ENCODE assay signal across 22 mouse cellular contexts in genomic region chr1:164428644-164429043, GRCm38 (mm10). TPM values are rescaled to one million over a fixed set of nuclear protein-coding genes. Genes with fewer than 3 reads are reported as not detected.
DNase-seq lines count a peak whose midpoint lies in the region; ATAC-seq and TF ChIP-seq lines count a peak whose summit lies in the region.
"Had no signal": no experiment of that assay in that cellular context is flagged by ENCODE, and none has a peak within 500 bp of the region (broad histone marks: within the 10 kb centered on the region; RNA-seq: fewer than 3 reads in every experiment).

No protein-coding gene starts in this region.

- H3K79me2 ChIP-seq in heart, adult 2 months (replicated peaks; ENCODE audit: control insufficient read depth, insufficient read depth, low read length) = no peaks in the 10 kb centered on the region

- no peaks in the 10 kb centered on the region for H3K4me1 ChIP-seq in embryonic facial prominence, embryonic 14.5 days (ENCODE audit: control insufficient read depth, insufficient read depth, low read length)
- no peaks in the 10 kb centered on the region for H3K4me1 ChIP-seq in embryonic facial prominence, embryonic 10.5 days
- peaks cover 22% of the 10 kb centered on the region for H3K4me1 ChIP-seq in heart, embryonic 12.5 days (replicated peaks)
- peaks cover 6% of the 10 kb centered on the region; the same call in 1 of the 2 replicates for H3K4me1 ChIP-seq in heart, postnatal 0 days (ENCODE audit: control insufficient read depth, insufficient read depth)
- H3K4me1 ChIP-seq in heart, adult 2 months (ENCODE audit: control insufficient read depth, insufficient read depth, low read length) = no peaks in the 10 kb centered on the region
- H3K4me1 ChIP-seq: embryonic facial prominence, embryonic 13.5 days; forebrain, embryonic 13.5 days; intestine, embryonic 15.5 days had no signal

- H3K9ac ChIP-seq in embryonic facial prominence, embryonic 14.5 days (ENCODE audit: low read depth, low read length) = no peak overlapping the region
- no peak overlapping the region for H3K9ac ChIP-seq in heart, embryonic 12.5 days
- H3K9ac ChIP-seq in heart, postnatal 0 days (replicated peaks; ENCODE audit: low read depth, low read length) = no peak overlapping the region
- no peak overlapping the region for H3K9ac ChIP-seq in heart, adult 2 months (ENCODE audit: low read depth, low read length)
- H3K9ac ChIP-seq: embryonic facial prominence, embryonic 13.5 days; forebrain, embryonic 13.5 days; forebrain, postnatal 0 days; hindbrain, embryonic 14.5 days; intestine, embryonic 15.5 days had no signal

- no peak overlapping the region; the same call in 1 of the 2 replicates for H3K27ac ChIP-seq in embryonic facial prominence, embryonic 14.5 days (replicated peaks; ENCODE audit: low read depth, low read length)
- no peak overlapping the region for H3K27ac ChIP-seq in embryonic facial prominence, embryonic 10.5 days (replicated peaks)
- peak overlapping the region; percentile 53 for H3K27ac ChIP-seq in heart, embryonic 12.5 days (ENCODE audit: poor library complexity, severe bottlenecking)
- no peak overlapping the region for H3K27ac ChIP-seq in heart, postnatal 0 days (ENCODE audit: low read depth)
- H3K27ac ChIP-seq in heart, adult 2 months = no peak overlapping the region
- H3K27ac ChIP-seq: embryonic facial prominence, embryonic 13.5 days; forebrain, embryonic 13.5 days; hindbrain, embryonic 10.5 days; hindbrain, embryonic 14.5 days; intestine, embryonic 15.5 days had no signal

- H3K9me3 ChIP-seq in embryonic facial prominence, embryonic 14.5 days (ENCODE audit: control insufficient read depth, low read length) = no peaks in the 10 kb centered on the region
- H3K9me3 ChIP-seq in embryonic facial prominence, embryonic 10.5 days = no peaks in the 10 kb centered on the region
- no peaks in the 10 kb centered on the region for H3K9me3 ChIP-seq in heart, embryonic 12.5 days (replicated peaks)
- no peaks in the 10 kb centered on the region for H3K9me3 ChIP-seq in heart, postnatal 0 days (replicated peaks; ENCODE audit: control insufficient read depth, low read length)
- H3K9me3 ChIP-seq: embryonic facial prominence, embryonic 13.5 days; forebrain, embryonic 13.5 days; G1E; hindbrain, embryonic 10.5 days; intestine, embryonic 15.5 days had no signal

- TF ChIP-seq CTCF in heart, postnatal 0 days (IDR thresholded peaks at IDR 0.05; ENCODE audit: low read depth) = no peak
- no peak for TF ChIP-seq CTCF in heart, adult 2 months (IDR thresholded peaks at IDR 0.05)

- no peak for TF ChIP-seq POLR2A in heart, adult 2 months (IDR thresholded peaks at IDR 0.05; ENCODE audit: insufficient read depth, low read depth, low read length)

- intact Hi-C loops in heart, postnatal 25 days (cut with DNase I) = no loop called here
- intact Hi-C loops in heart, adult 2 months (cut with DNase I) = no loop called here

- peak; percentile 33 for DNase-seq in embryonic facial prominence, embryonic 14.5 days (ENCODE audit: low spot score)
- no peak for DNase-seq in embryonic facial prominence, embryonic 10.5 days (ENCODE audit: low spot score)
- no peak for DNase-seq in heart, postnatal 25 days (ENCODE audit: low spot score)
- DNase-seq in heart, postnatal 0 days (ENCODE audit: low spot score) = no peak
- no peak for DNase-seq in heart, adult 2 months
- peak; percentile 37 for DNase-seq in brain, adult 2 months (ENCODE audit: low read depth, low spot score)
- DNase-seq: adrenal gland, postnatal 10 days; B cell, adult 2 months; cerebellum, adult 11-12 months; cerebellum, adult 9-10 months; cerebellum, postnatal 25 days; forebrain, postnatal 0 days; gastrocnemius, postnatal 36 days; kidney, adult 18-20 months had no signal

- no peak overlapping the region for H3K4me3 ChIP-seq in embryonic facial prominence, embryonic 14.5 days (ENCODE audit: low read depth, low read length)
- H3K4me3 ChIP-seq in embryonic facial prominence, embryonic 10.5 days = no peak overlapping the region
- no peak overlapping the region for H3K4me3 ChIP-seq in heart, embryonic 12.5 days
- H3K4me3 ChIP-seq in heart, postnatal 0 days (ENCODE audit: low read depth, low read length) = no peak overlapping the region
- no peak overlapping the region for H3K4me3 ChIP-seq in heart, adult 2 months
- H3K4me3 ChIP-seq: embryonic facial prominence, embryonic 13.5 days; forebrain, embryonic 13.5 days; hindbrain, embryonic 10.5 days; intestine, embryonic 15.5 days had no signal

- H3K36me3 ChIP-seq in embryonic facial prominence, embryonic 14.5 days (ENCODE audit: control insufficient read depth, insufficient read depth, low read length) = no peaks in the 10 kb centered on the region
- H3K36me3 ChIP-seq in embryonic facial prominence, embryonic 10.5 days (replicated peaks) = no peaks in the 10 kb centered on the region
- H3K36me3 ChIP-seq in heart, embryonic 12.5 days = no peaks in the 10 kb centered on the region
- no peaks in the 10 kb centered on the region for H3K36me3 ChIP-seq in heart, postnatal 0 days (replicated peaks; ENCODE audit: control insufficient read depth, insufficient read depth, low read length)
- H3K36me3 ChIP-seq in heart, adult 2 months (ENCODE audit: control insufficient read depth, insufficient read depth, low read length) = no peaks in the 10 kb centered on the region
- H3K36me3 ChIP-seq: embryonic facial prominence, embryonic 13.5 days; intestine, embryonic 15.5 days had no signal

- no peak for TF ChIP-seq EP300 in heart, postnatal 0 days (IDR thresholded peaks at IDR 0.05; ENCODE audit: low read depth)
- no peak for TF ChIP-seq EP300 in heart, adult 2 months (IDR thresholded peaks at IDR 0.05; ENCODE audit: insufficient read depth, low read depth, low read length)

- ATAC-seq in embryonic facial prominence, embryonic 14.5 days (ENCODE audit: low read depth) = peak; percentile 57; the same call in 1 of the 2 replicates
- ATAC-seq in heart, embryonic 12.5 days (ENCODE audit: insufficient number of reproducible peaks, low FRiP score) = 0 out of 2 replicates have a peak, but pooled peaks have one; percentile 33
- ATAC-seq in heart, postnatal 0 days (ENCODE audit: insufficient read depth, low read depth) = peak; percentile 50
- ATAC-seq: CD4-positive, CD25-positive, alpha-beta regulatory T cell, adult 4 months; forebrain, embryonic 13.5 days; intestine, embryonic 15.5 days had no signal

- WGBS in embryonic facial prominence, embryonic 14.5 days = 84% methylated on average over 9 of the region's 9 CpGs
- 94% methylated on average over 9 of the region's 9 CpGs for WGBS in embryonic facial prominence, embryonic 10.5 days
- 62% methylated on average over 9 of the region's 9 CpGs for WGBS in heart, embryonic 12.5 days
- WGBS in heart, postnatal 0 days = 52% methylated on average over 9 of the region's 9 CpGs
- WGBS in heart, adult 2 months = 83% methylated on average over 9 of the region's 9 CpGs

- no peak overlapping the region for H3K4me2 ChIP-seq in embryonic facial prominence, embryonic 14.5 days (ENCODE audit: low read depth, low read length)
- H3K4me2 ChIP-seq in heart, embryonic 12.5 days = no peak overlapping the region
- H3K4me2 ChIP-seq in heart, postnatal 0 days (ENCODE audit: low read depth, low read length) = no peak overlapping the region
- H3K4me2 ChIP-seq: embryonic facial prominence, embryonic 13.5 days; forebrain, embryonic 13.5 days; hindbrain, embryonic 14.5 days; intestine, embryonic 15.5 days had no signal

- no peaks in the 10 kb centered on the region for H3K27me3 ChIP-seq in embryonic facial prominence, embryonic 14.5 days (replicated peaks; ENCODE audit: control insufficient read depth, insufficient read depth, low read length)
- H3K27me3 ChIP-seq in embryonic facial prominence, embryonic 10.5 days (replicated peaks; ENCODE audit: low read depth, poor library complexity, severe bottlenecking) = no peaks in the 10 kb centered on the region
- no peaks in the 10 kb centered on the region for H3K27me3 ChIP-seq in heart, embryonic 12.5 days (replicated peaks)
- no peaks in the 10 kb centered on the region for H3K27me3 ChIP-seq in heart, postnatal 0 days (ENCODE audit: control insufficient read depth, insufficient read depth, low read length)
- H3K27me3 ChIP-seq in heart, adult 2 months (ENCODE audit: control insufficient read depth, insufficient read depth, low read length) = no peaks in the 10 kb centered on the region
- H3K27me3 ChIP-seq: embryonic facial prominence, embryonic 13.5 days; forebrain, embryonic 13.5 days; intestine, embryonic 15.5 days had no signal

RNA-seq across cellular contexts. Expression of gene Atp1b1, which starts 29.5 kb away (rescaled TPM):
- polyA plus RNA-seq in embryonic facial prominence, embryonic 14.5 days (2014; fragmentation: Nextera tagmentation; extraction: Ambion mirVana) = 37.0 and 44.0 TPM in 2 replicates
- 6.9 and 7.4 TPM in 2 replicates for polyA plus RNA-seq in embryonic facial prominence, embryonic 10.5 days (2016; fragmentation: Nextera tagmentation; extraction: Ambion mirVana)
- 413 and 416 TPM in 2 replicates for polyA plus RNA-seq in heart, embryonic 12.5 days (2016; fragmentation: Nextera tagmentation; extraction: Ambion mirVana)
- 100 to 1,000 TPM; 416 to 492 TPM for total RNA-seq in heart, postnatal 25 days (2021)
- total RNA-seq in heart, postnatal 0 days (2014; rRNA removed; ENCODE audit: low replicate concordance) = 149 and 175 TPM in 2 replicates
- 308 TPM in 2 replicates for polyA plus RNA-seq in heart, postnatal 0 days (2015; fragmentation: Nextera tagmentation; extraction: Ambion mirVana)
- total RNA-seq in heart, adult 2 months (2021) = 100 to 1,000 TPM; 328 to 391 TPM
- polyA plus RNA-seq in heart, adult 2 months (2012; rRNA removed) = 136 and 178 TPM in 2 replicates
- polyA plus RNA-seq: G1E had no signal

Comparison
In these comparisons a context has a peak if more than half of its experiments do, and no peak if none do; other contexts are left out.
1. DNase-seq: peak in embryonic facial prominence, embryonic 14.5 days (single experiment) and brain, adult 2 months (single experiment); none in embryonic facial prominence, embryonic 10.5 days (single experiment), heart, postnatal 25 days (single experiment), heart, postnatal 0 days (single experiment) and heart, adult 2 months (0 of 2).
2. Peak in every context shown above with its lines, with median percentiles within 50 percentile points of each other: ATAC-seq.